Mouse (Mus musculus) ES-E14 (cell line): ENCODE data around the gene C2. TPM values are rescaled to one million over a fixed set of nuclear protein-coding genes. Genes with fewer than 3 reads are reported as not detected.

Experiments used
- DNase-seq: peaks from one replicate; pipeline ENCODE4 v3.0.0-alpha.2; 2013; ENCODE audit warnings: low read depth, low spot score
- H3K27ac ChIP-seq: 2 replicates; pipeline ENCODE4 v1.5.1; 2012; ENCODE audit warnings: low read depth, mild to moderate bottlenecking, low read length, moderate library complexity, mixed read lengths; ENCODE audit not compliant: poor library complexity, insufficient read depth, severe bottlenecking
- H3K36me3 ChIP-seq: 2 replicates; pipeline ENCODE4 v1.6.1; 2012; ENCODE audit warnings: mild to moderate bottlenecking, low read length, moderate library complexity, mixed read lengths; ENCODE audit not compliant: control insufficient read depth, poor library complexity, insufficient read depth, severe bottlenecking
- H3K4me1 ChIP-seq, 2 experiments: fragments of 150-350 bp in 1 of 2; sonication (generic) in 1 of 2; 2 replicates each; pipeline ENCODE4 v1.6.1; 2012; ENCODE audit warnings: low read length in 2 of 2, mild to moderate bottlenecking in 1 of 2, mixed read lengths in 1 of 2; ENCODE audit not compliant: control insufficient read depth in 2 of 2, insufficient read depth in 2 of 2, poor library complexity in 1 of 2
- H3K4me3 ChIP-seq, 2 experiments: fragments of 150-350 bp in 1 of 2; sonication (generic) in 1 of 2; 2 replicates each; pipeline ENCODE4 v1.5.1; 2012; ENCODE audit warnings: low read length in 2 of 2, low read depth in 1 of 2, mild to moderate bottlenecking in 1 of 2, mixed read lengths in 1 of 2; ENCODE audit not compliant: insufficient read depth in 1 of 2, poor library complexity in 1 of 2, severe bottlenecking in 1 of 2
- H3K9ac ChIP-seq: 2 replicates; pipeline ENCODE4 v1.6.1; 2012; ENCODE audit warnings: low read depth, mild to moderate bottlenecking, low read length, mixed read lengths; ENCODE audit not compliant: poor library complexity, insufficient read depth, severe bottlenecking
- H3K9me3 ChIP-seq: fragments of 150-350 bp; sonication (generic); 2 replicates; pipeline ENCODE4 v1.6.1; 2012; ENCODE audit warnings: low read depth, mild to moderate bottlenecking, low read length; ENCODE audit not compliant: control insufficient read depth, insufficient read depth
- CHD2 ChIP-seq: IDR thresholded peaks from 2 replicates; pipeline ENCODE4 v1.6.1; 2014; ENCODE audit warnings: mild to moderate bottlenecking, low read depth, low read length, inconsistent platforms
- HCFC1 ChIP-seq: IDR thresholded peaks from 2 replicates; pipeline ENCODE4 v1.6.1; 2012; ENCODE audit warnings: low read length, inconsistent platforms, borderline replicate concordance; ENCODE audit not compliant: insufficient read depth
- MAFK ChIP-seq: IDR thresholded peaks from 2 replicates; pipeline ENCODE4 v1.6.1; 2014; ENCODE audit warnings: mild to moderate bottlenecking, low read depth, low read length, inconsistent platforms; ENCODE audit not compliant: insufficient read depth
- ZC3H11A ChIP-seq: IDR thresholded peaks from 2 replicates; pipeline ENCODE4 v1.6.1; 2012; ENCODE audit warnings: low read depth, mild to moderate bottlenecking, inconsistent platforms, low read length, borderline replicate concordance
- ZNF384 ChIP-seq: IDR thresholded peaks from 2 replicates; pipeline ENCODE4 v1.6.1; 2012; ENCODE audit warnings: low read depth, low read length, inconsistent platforms
- in situ Hi-C, 2 experiments: fragments of 600-800 bp; cut with MboI; formaldehyde crosslinking; loops; one replicate each; pipeline ENCODE4 v1.15.1; 2025; ENCODE audit warnings: low sequenced_read_pairs in 2 of 2, inconsistent platforms in 1 of 2; ENCODE audit not compliant: unreplicated experiment in 2 of 2
- total RNA-seq: library from RNA; depleted of rRNA; stranded (reverse); fragments of 300-350 nt; gene quantifications from 2 replicates; pipeline ENCODE4 v1.2.3, GENCODE M21; 2012

Gene C2
- total RNA-seq, 1 experiment: 5.0 TPM

DNA sequence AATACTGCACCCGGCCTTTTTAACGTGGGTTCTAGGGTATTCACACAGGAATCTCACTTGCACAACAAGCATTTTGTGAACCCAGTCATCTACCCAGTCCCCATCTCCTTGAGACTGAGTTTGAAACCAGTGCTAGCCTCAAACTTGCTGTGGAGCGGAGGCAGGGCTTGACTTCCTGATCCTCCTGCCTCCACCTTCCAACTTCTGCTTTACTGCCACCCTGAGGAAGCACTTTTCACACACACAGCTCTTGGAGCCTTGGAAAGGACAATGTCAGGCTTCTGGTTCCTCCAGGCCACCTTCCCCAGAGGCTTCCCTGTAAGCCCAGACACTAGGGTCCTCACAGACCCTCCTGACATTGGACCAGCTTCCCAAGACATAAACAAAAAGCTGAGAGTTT is 14.7 kb downstream of the C2 start:
- H3K36me3 ChIP-seq: no peaks in the 10 kb centered on the region
- H3K9ac ChIP-seq: no peak overlapping the region
- no peak overlapping the region for H3K4me3 ChIP-seq
- in situ Hi-C loops: no loop called here
- H3K9me3 ChIP-seq: no peaks in the 10 kb centered on the region
- H3K27ac ChIP-seq: no peak overlapping the region
- DNase-seq: no peak
- peaks cover 0 to 3% of the 10 kb centered on the region in 2 experiments; a peak in 2 of 4 replicates for H3K4me1 ChIP-seq
- no peak for TF ChIP-seq CHD2
- TF ChIP-seq MAFK: no peak
- no peak for TF ChIP-seq HCFC1
- no peak for TF ChIP-seq ZC3H11A
- TF ChIP-seq ZNF384: no peak

DNA sequence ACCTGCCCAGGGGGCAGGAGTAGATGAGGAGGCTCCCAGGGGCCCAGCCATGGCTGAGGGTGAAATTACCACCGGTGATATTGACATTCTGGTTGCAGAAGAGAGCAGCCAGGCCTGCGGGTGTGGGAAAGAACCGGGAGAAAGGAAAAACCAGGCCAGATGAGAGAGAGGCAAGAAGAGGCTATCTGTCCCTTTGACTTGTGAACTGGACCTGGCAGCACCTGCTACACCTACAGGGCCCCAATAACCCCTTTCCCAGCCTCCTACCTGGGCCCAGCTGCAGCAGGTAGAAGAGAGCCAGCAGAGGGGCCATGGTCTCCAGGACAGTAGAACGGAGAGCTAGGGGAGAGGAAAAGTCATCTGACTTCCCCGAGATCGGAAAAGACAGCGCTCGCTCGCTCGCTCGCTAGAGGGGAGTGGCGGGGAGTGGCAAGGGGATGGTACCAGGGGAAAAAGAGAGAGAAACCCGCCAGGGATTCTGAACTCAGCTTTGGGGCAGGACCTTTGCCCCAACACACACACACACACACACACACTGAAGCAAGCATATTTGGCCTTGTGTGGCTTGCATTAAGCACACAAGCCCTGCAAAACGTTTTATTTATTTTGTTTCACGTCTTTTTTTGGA is 16.3 kb downstream of the C2 start, which contains the start of gene Gm20547:
Gene Gm20547 (minus strand): TSS at position 360 of the 628 bp plus-strand sequence.
- Histone ChIP-seq H3K4me3 (peak within 1 kb of the TSS; percentile 24 to 39; a peak in 2 of 4 replicates), H3K36me3 (no peaks in the 10 kb centered on the region), H3K27ac (no peak within 1 kb of the TSS), H3K9ac (no peak within 1 kb of the TSS), H3K4me1 (peaks cover 0 to 3% of the 10 kb centered on the region in 2 experiments; a peak in 2 of 4 replicates), H3K9me3 (no peaks in the 10 kb centered on the region)
- in situ Hi-C loops: no loop called here
- TF ChIP-seq HCFC1: no peak
- TF ChIP-seq MAFK: no peak
- TF ChIP-seq CHD2: no peak
- no peak for DNase-seq

DNA sequence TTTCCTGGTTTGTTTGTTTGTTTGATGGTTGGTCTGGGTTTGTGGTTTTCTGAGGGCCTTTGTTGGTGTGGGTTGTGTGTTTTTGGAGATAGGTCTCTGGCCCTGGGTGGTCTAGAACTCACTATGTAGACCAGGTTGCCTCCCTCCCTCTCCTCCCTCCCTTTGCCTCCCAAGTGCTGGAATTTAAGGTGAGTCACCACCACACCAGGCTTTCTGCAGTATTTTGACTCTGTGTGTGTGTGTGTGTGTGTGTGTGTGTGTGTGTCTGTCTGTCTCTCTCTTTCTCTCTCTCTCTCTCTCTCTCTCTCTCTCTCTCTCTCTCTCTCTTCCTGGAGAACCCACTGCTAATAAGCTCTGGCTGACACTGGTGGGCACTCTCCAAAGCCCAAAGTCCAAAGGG is 16.9 kb downstream of the C2 start:
- Histone ChIP-seq H3K4me1 (peaks cover 0 to 3% of the 10 kb centered on the region in 2 experiments; a peak in 2 of 4 replicates), H3K4me3 (no peak overlapping the region), H3K9me3 (no peaks in the 10 kb centered on the region), H3K9ac (no peak overlapping the region), H3K36me3 (no peaks in the 10 kb centered on the region), H3K27ac (no peak overlapping the region)
- TF ChIP-seq HCFC1 (no peak), ZNF384 (no peak), MAFK (no peak), CHD2 (no peak), ZC3H11A (no peak)
- in situ Hi-C loops: no loop called here
- DNase-seq: no peak

DNA sequence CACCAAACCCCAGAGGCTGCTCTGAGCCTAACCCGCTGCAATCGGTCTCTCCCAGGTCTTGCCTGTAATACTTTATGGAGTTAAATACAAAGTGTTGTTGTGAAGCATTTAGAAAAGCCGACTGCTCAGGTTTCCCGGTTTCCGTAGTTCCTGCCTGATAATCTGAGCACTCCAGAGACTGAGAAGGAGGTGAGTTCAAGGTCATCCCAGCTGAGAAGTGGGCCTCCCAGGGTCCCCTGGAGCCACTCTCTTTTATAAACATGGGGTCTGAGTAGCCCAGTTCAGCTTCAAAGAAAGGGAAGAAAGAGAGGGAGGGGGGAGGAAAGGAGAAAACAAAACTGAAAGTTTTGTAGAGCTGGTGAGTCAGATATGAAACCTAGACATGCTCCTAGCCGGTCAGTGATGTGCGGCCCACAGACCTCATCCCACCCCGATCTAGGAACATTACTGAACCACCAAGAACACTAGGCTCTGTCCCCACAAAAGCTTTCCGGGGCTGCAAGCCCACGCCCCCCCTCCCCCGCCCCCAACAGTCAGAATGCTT is 18.7 kb downstream of the C2 start, which contains the start of gene Zbtb12:
Gene Zbtb12 (plus strand): TSS at position 148 of the 544 bp plus-strand sequence.
- no peak for TF ChIP-seq CHD2
- TF ChIP-seq ZNF384: no peak
- Histone ChIP-seq H3K4me3 (peak within 1 kb of the TSS in 1 of 2 experiments; percentile 23; a peak in 1 of 4 replicates), H3K36me3 (no peaks in the 10 kb centered on the region), H3K9ac (no peak within 1 kb of the TSS), H3K27ac (no peak within 1 kb of the TSS), H3K9me3 (no peaks in the 10 kb centered on the region), H3K4me1 (peaks cover 0 to 3% of the 10 kb centered on the region in 2 experiments; a peak in 2 of 4 replicates)
- no peak for DNase-seq
- in situ Hi-C loops: no loop called here
